Mouse (Mus musculus): ENCODE results near the gene Rabl6.

Gene Rabl6

GRCm38 (mm10) chr2:25545996-25546810 is 62.1 kb downstream of the Rabl6 start:
- no peak for DNase-seq (ENCODE audit: low read depth, low spot score)

- no peak for DNase-seq (ENCODE audit: low read depth, low spot score)
Observed at GRCm38 (mm10) chr2:25541644-25542367, 66.5 kb downstream of the Rabl6 start.

- no peak for DNase-seq (ENCODE audit: low read depth, low spot score)
Observed at GRCm38 (mm10) chr2:25540541-25540948, 67.8 kb downstream of the Rabl6 start.

GRCm38 (mm10) chr2:25536531-25536930 is 71.8 kb downstream of the Rabl6 start:
- no peak for DNase-seq (ENCODE audit: low read depth, low spot score)

- no peak for DNase-seq (ENCODE audit: low read depth, low spot score)
Observed at GRCm38 (mm10) chr2:25534866-25535182, 73.5 kb downstream of the Rabl6 start.

- DNase-seq (ENCODE audit: low read depth, low spot score) = no peak
Observed at GRCm38 (mm10) chr2:25534178-25534865, 74.0 kb downstream of the Rabl6 start.

GRCm38 (mm10) chr2:25533707-25534106 is 74.6 kb downstream of the Rabl6 start:
- DNase-seq (ENCODE audit: low read depth, low spot score) = no peak

Measured in c-Kit-negative CD71-positive TER-119-positive erythroid progenitor cells, embryonic 14.5 days (primary cell).